Mouse (Mus musculus) monocyte, adult 2 months (primary cell): Measurements from ENCODE around the gene Lrpprc.

Source experiments
- DNase-seq, 2 experiments: peaks; one replicate each; pipeline ENCODE4 v3.0.0; 2022; ENCODE audit warnings: low spot score in 2 of 2, low read depth in 1 of 2

Lrpprc gene

GRCm38 (mm10) chr17:84771882-84772281 lies 18.7 kb downstream of the Lrpprc start:
- DNase-seq = no peak

- no peak for DNase-seq
Measured at GRCm38 (mm10) chr17:84758971-84759370, 31.6 kb downstream of the Lrpprc start.

DNA sequence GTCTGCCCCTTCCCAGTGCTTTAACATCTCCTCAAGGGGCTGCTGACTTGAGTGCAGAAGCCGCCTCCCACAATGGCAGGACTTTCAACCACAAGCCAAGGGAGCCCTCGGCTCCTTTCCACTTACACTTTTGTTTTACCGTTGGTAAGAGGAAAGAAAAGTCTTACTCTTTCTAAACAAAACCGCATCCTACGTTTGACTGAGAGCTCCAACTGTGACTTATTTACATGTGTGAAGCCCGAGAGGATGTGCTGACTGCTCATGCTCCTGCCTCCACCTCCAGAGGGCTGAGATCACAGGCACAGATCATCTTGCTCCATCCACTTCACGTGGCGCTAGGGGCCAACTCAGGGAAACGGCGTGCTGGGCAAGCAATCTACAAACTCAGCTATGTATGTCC lies 32.2 kb downstream of the Lrpprc start:
- DNase-seq = no peak

DNA sequence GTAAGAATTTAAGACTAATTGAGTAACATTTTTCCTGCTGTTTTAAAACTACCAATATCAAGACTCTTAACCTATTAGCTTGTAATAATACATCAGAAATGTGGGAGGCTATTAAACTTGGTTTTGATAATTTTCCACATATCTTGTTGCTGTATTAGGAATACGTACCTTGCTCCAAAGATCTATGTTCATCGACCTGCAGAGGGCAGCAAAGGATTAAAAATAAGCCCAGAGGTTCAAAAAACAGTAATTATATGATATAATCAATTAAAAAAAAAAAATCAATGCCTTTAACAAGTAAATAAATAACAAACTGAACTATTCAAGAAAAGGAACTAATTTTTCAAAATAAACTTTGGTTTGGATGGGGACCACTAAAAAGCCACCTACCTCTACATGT lies 34.5 kb downstream of the Lrpprc start:
- no peak for DNase-seq

DNA sequence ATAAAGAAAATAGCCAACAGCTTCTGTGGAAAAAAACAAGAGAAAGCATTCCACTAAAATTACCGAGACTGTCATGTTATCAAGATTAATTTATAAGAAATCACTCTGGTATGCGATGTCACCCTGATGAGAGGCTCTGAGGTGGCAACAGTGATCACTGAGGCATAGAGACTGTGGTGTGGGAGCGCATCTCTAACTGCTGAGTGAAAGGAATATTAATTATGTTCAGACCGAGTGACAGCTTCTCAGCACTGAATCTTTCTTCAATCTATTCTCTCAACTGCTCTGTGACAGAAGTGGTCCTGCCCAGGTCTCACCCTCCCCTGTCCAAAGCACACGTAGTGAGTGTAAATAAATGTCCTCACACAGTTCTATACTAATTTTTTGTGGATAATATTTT lies 37.1 kb downstream of the Lrpprc start:
- DNase-seq = no peak

DNA sequence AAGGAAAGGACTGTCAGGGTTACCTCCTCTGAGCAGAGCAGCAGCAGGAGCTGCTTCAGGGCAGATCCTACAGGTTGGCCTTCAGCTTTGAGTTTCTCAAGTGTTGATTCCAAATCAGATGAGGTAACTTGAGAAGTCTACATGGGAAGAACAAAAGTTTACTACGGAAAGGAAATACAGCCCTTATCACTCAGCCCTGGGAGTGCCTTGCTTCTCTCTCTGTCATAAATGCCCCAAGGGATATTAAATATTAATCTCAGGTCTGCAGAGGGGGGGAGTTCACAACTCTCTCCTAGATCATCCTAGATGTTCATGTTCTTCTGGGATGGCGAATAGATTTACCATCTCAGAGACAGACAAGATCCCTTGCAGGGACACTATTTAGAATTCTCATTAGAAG lies 38.3 kb downstream of the Lrpprc start:
- DNase-seq = no peak

DNA sequence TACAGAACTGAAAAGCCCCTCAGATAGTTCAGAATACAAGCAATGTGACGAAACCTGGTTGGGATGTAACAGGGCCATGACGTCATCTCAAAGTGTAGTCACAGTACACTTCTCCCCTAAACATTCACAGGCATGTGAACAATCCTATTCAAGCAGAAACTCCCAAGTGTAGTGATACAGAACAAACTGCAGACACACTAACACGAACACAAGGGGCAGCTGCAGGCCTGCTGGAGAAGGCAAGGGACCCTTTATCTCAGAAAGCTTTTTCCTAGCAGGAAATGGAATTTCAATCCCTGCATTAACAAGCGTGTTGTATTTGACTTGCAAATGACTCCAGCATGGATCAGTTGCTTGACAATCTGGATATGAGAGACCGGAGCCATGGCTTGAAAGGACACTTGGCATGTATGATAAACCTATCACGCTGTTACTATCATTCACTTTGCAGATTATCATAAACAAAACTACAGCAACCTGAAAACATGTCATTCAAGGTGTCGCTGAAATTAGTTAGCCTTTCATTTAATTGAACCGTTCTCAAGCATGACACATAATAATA lies 38.9 kb downstream of the Lrpprc start:
- DNase-seq = no peak

- DNase-seq = no peak
Measured at GRCm38 (mm10) chr17:84750130-84750529, 40.5 kb downstream of the Lrpprc start.

GRCm38 (mm10) chr17:84749297-84749696 lies 41.3 kb downstream of the Lrpprc start:
- no peak for DNase-seq

GRCm38 (mm10) chr17:84748152-84748682 lies 42.4 kb downstream of the Lrpprc start:
- no peak for DNase-seq

GRCm38 (mm10) chr17:84747212-84747611 lies 43.4 kb downstream of the Lrpprc start:
- no peak for DNase-seq

- no peak for DNase-seq
Measured at GRCm38 (mm10) chr17:84745001-84745400, 45.6 kb downstream of the Lrpprc start.

DNA sequence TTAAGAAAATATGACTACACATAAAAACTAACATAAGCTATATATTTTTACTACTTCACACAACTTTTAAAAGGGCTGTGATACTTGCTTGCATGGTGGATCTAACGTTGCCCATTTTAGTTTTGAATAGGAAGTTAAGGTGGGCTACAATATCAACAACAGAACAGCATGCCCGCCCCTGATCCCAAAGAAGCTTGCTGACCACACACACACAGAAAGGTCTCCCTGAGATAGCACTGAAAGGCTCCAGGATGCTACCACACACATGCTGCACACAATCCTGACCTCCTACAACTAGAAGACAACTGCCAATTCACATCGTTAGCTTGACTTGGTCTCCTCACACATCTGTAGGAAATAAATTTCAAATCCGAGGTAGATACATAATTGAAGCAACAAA lies 46.3 kb downstream of the Lrpprc start:
- no peak for DNase-seq

DNA sequence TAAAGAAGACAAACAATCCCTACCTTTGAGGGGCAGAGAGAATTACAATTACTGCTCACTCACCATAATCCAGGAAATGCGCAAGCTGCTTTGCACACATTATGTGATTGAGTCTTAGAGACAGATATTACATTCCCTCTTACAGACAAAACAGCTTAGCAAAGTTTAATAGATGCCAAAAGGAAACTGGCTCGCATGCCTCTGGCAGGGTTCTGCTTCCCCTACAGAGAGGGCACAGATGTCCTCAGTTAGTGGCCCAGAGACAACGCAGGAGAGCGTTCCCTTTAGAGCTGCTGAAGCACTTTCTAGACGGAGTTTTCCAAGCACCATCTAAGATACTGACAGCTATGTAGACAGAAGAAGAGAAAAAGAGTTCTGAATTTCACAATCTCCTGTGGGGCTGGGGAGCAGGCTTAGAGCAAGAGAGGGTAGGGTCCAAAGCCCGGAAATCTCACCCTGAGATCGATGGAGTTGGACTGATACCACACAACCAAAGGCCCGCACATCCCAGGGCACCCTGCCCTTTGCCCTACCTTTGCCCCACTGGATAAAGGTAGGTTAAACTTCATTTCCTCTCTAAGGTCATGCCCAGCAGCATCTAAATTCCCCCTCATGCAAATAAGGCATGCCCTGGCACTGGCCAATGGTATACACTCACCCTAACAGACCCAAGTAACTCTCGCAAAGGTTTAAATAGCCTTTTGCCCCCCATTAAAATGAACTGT lies 52.4 kb downstream of the Lrpprc start:
- DNase-seq = no peak

DNA sequence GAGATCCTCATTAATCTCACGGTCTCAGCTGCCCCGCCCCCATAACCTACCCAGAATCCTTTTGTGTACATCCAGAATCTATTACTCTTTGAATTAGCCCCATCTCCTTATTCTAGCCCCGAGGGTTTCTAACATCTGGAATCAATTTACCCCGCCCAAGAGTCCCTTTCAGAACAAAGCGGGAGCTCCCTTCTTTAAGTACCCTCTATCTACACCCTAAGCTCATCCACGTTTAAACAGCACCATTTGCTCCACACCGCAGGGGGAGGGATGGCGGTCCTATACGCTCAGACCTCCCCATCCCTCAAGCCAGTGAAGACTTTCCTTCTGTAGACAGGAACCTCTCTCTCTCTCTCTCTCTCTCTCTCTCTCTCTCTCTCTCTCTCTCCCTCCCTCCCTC lies 53.9 kb downstream of the Lrpprc start:
- no peak for DNase-seq

GRCm38 (mm10) chr17:84732612-84733011 lies 58.0 kb downstream of the Lrpprc start:
- DNase-seq = no peak

DNA sequence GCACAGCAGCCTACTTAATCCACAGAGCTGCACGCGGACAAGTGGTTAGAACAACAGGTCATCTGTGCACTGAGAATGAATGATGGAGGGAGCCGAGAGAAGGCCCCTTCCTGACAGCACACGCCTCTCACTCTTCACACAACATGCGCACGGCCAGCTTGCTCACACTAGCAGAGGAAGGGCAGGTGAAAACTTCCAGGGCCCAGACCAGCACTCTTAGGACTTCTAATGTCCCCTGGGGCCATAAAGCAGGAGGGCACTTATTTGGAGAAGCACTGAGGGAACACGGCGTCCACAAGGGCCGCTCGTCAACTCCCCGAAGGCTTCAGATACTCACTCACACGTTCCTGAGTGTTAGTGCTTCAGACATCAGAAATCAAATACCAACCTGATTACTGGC lies 59.2 kb downstream of the Lrpprc start:
- DNase-seq = no peak

- DNase-seq = no peak
Measured at GRCm38 (mm10) chr17:84729140-84729539, 61.4 kb downstream of the Lrpprc start.

- DNase-seq = no peak
Measured at GRCm38 (mm10) chr17:84728201-84728911, 62.2 kb downstream of the Lrpprc start.

- DNase-seq = no peak
Measured at GRCm38 (mm10) chr17:84725163-84725562, 65.4 kb downstream of the Lrpprc start.

DNA sequence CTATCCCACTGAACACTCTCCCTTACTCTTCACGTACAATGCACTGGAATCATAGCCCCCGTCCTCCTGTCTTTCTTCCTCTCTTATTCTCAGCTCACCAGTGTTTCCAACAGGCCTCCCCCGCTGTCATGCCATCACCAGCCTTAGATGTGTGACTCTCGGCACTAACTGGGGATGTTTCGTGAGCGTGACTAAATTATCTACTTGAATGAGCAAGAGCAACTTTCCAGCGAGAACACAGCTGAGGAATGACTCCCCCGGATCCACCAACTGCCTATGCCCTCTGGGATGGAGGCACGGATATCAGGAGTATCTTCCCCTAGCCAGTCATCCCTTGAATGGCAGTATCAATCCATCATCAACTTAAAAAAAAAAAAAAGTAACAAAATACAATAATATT lies 66.6 kb downstream of the Lrpprc start:
- no peak for DNase-seq

DNA sequence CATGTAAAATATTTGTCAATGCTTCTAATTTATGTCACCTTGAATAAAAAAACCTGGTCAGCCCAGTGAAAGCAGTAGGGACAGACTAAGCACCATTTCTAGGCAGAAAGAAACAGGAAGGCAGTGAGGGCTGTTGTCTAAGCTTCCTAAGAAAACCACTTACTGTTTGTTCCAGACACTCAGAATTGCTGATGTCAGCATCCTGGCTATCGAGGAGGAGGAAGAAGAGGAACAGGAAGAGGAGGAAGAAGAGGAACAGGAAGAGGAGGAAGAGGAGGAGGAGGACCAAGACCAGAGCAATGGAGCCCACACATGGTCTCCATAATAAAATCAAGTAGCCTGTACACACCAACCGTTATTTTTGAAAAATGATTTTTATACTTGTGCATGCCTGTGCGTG lies 71.5 kb downstream of the Lrpprc start:
- no peak for DNase-seq
